Mouse (Mus musculus) limb, embryonic 12.5 days (tissue): ENCODE measurements at regions not wholly inside any gene's neighbourhood (a gene's known extent, or its start where the extent isn't known, plus 50 kb on each side); places are given as distances from the start of the nearest gene placed in this dataset.

Source experiments
- ATAC-seq: fragments of 200-750 bp; cut with Nextera tagmentation; 2 replicates; pipeline ENCODE4 v1.8.0; 2017; ENCODE audit warnings: low read depth, moderate TSS enrichment; ENCODE audit not compliant: insufficient number of reproducible peaks, insufficient read depth, low FRiP score, low TSS enrichment
- H3K27ac ChIP-seq: fragments of 300-500 bp; sonication (generic); 2 replicates; pipeline ENCODE4 v1.5.1; 2016; ENCODE audit warnings: mild to moderate bottlenecking, moderate library complexity
- H3K27me3 ChIP-seq: fragments of 300-500 bp; sonication (generic); 2 replicates; pipeline ENCODE4 v1.6.1; 2016; ENCODE audit warnings: mild to moderate bottlenecking, moderate library complexity
- H3K36me3 ChIP-seq: fragments of 300-500 bp; sonication (generic); 2 replicates; pipeline ENCODE4 v1.6.1; 2016; ENCODE audit warnings: mild to moderate bottlenecking, moderate library complexity
- H3K4me1 ChIP-seq: fragments of 300-500 bp; sonication (generic); replicated peaks from 2 replicates; pipeline ENCODE4 v1.6.1; 2016
- H3K4me2 ChIP-seq: fragments of 300-500 bp; sonication (generic); 2 replicates; pipeline ENCODE4 v1.6.1; 2016; ENCODE audit warnings: mild to moderate bottlenecking, moderate library complexity
- H3K4me3 ChIP-seq: fragments of 300-500 bp; sonication (generic); replicated peaks from 2 replicates; pipeline ENCODE4 v1.5.1; 2016; ENCODE audit warnings: mild to moderate bottlenecking
- H3K9ac ChIP-seq: fragments of 300-500 bp; sonication (generic); replicated peaks from 2 replicates; pipeline ENCODE4 v1.6.1; 2016; ENCODE audit warnings: mild to moderate bottlenecking, moderate library complexity
- H3K9me3 ChIP-seq: fragments of 300-500 bp; sonication (generic); 2 replicates; pipeline ENCODE4 v1.6.1; 2016; ENCODE audit warnings: mild to moderate bottlenecking, moderate library complexity
- WGBS: fragments of 180-500 bp; shearing (Covaris S2); methylation state at CpG from one replicate; pipeline ENCODE4 v1.1.7; 2016; 5-methylcytosine and 5-hydroxymethylcytosine counted together

- Histone ChIP-seq H3K4me1 (peaks cover 12% of the 10 kb centered on the region), H3K4me3 (no peak overlapping the region), H3K27ac (peak overlapping the region; percentile 53; the same call in 1 of the 2 replicates), H3K4me2 (no peak overlapping the region), H3K9me3 (no peaks in the 10 kb centered on the region), H3K9ac (no peak overlapping the region), H3K27me3 (0 out of 2 replicates have a peak, but pooled peaks cover 5% of the 10 kb centered on the region), H3K36me3 (no peaks in the 10 kb centered on the region)
- WGBS = 72% methylated on average over 8 of the region's 8 CpGs
- no peak for ATAC-seq
These were observed 127.3 kb upstream of the Mvb12b start for GRCm38 (mm10) chr2:34014868-34015639.

- Histone ChIP-seq H3K27ac (no peak overlapping the region), H3K4me1 (peaks cover 4% of the 10 kb centered on the region), H3K4me2 (no peak overlapping the region), H3K27me3 (no peaks in the 10 kb centered on the region), H3K4me3 (no peak overlapping the region), H3K9me3 (no peaks in the 10 kb centered on the region), H3K9ac (no peak overlapping the region), H3K36me3 (no peaks in the 10 kb centered on the region)
- WGBS = 37% methylated on average over 1 of the region's 1 CpGs
- ATAC-seq = no peak
These were observed 122.4 kb upstream of the Mvb12b start for GRCm38 (mm10) chr2:34010166-34010565.

- Histone ChIP-seq H3K4me2 (no peak overlapping the region), H3K27ac (no peak overlapping the region), H3K36me3 (no peaks in the 10 kb centered on the region), H3K4me1 (no peaks in the 10 kb centered on the region), H3K9me3 (0 out of 2 replicates have a peak, but pooled peaks cover 5% of the 10 kb centered on the region), H3K9ac (no peak overlapping the region), H3K27me3 (no peaks in the 10 kb centered on the region), H3K4me3 (no peak overlapping the region)
- 94% methylated on average over 7 of the region's 7 CpGs for WGBS
- no peak for ATAC-seq
These were observed 120.2 kb upstream of the Mvb12b start for GRCm38 (mm10) chr2:34007916-34008315.

- no peaks in the 10 kb centered on the region for H3K27me3 ChIP-seq
- no peak overlapping the region for H3K4me2 ChIP-seq
- no peak overlapping the region for H3K4me3 ChIP-seq
- ATAC-seq = no peak
- 93% methylated on average over 7 of the region's 7 CpGs for WGBS
- no peaks in the 10 kb centered on the region for H3K4me1 ChIP-seq
- no peak overlapping the region for H3K9ac ChIP-seq
- H3K27ac ChIP-seq = no peak overlapping the region
- H3K9me3 ChIP-seq = peaks cover under 1% of the 10 kb centered on the region; the same call in 1 of the 2 replicates
- no peaks in the 10 kb centered on the region for H3K36me3 ChIP-seq
These were observed 109.4 kb upstream of the Mvb12b start for GRCm38 (mm10) chr2:33997106-33997505.

GRCm38 (mm10) chr2:33996331-33996730 lies 108.6 kb upstream of the Mvb12b start:
- Histone ChIP-seq H3K9ac (no peak overlapping the region), H3K4me3 (no peak overlapping the region), H3K4me2 (no peak overlapping the region), H3K36me3 (no peaks in the 10 kb centered on the region), H3K4me1 (no peaks in the 10 kb centered on the region), H3K27ac (no peak overlapping the region), H3K9me3 (peaks cover 7% of the 10 kb centered on the region; the same call in 1 of the 2 replicates), H3K27me3 (no peaks in the 10 kb centered on the region)
- 92% methylated on average over 2 of the region's 2 CpGs for WGBS
- no peak for ATAC-seq

GRCm38 (mm10) chr2:33991299-33991698 lies 103.6 kb upstream of the Mvb12b start:
- H3K9me3 ChIP-seq = peaks cover 7% of the 10 kb centered on the region; the same call in 1 of the 2 replicates
- ATAC-seq = no peak
- H3K36me3 ChIP-seq = no peaks in the 10 kb centered on the region
- no peak overlapping the region for H3K4me3 ChIP-seq
- H3K4me2 ChIP-seq = no peak overlapping the region
- H3K4me1 ChIP-seq = no peaks in the 10 kb centered on the region
- 92% methylated on average over 4 of the region's 4 CpGs for WGBS
- H3K27ac ChIP-seq = no peak overlapping the region
- H3K9ac ChIP-seq = no peak overlapping the region
- H3K27me3 ChIP-seq = no peaks in the 10 kb centered on the region

GRCm38 (mm10) chr2:33990711-33991110 lies 103.0 kb upstream of the Mvb12b start:
- H3K9ac ChIP-seq = no peak overlapping the region
- no peak overlapping the region for H3K27ac ChIP-seq
- ATAC-seq = no peak
- H3K4me1 ChIP-seq = no peaks in the 10 kb centered on the region
- H3K27me3 ChIP-seq = no peaks in the 10 kb centered on the region
- H3K36me3 ChIP-seq = no peaks in the 10 kb centered on the region
- no peak overlapping the region for H3K4me2 ChIP-seq
- WGBS = 92% methylated on average over 6 of the region's 6 CpGs
- no peak overlapping the region for H3K4me3 ChIP-seq
- H3K9me3 ChIP-seq = peaks cover 7% of the 10 kb centered on the region; the same call in 1 of the 2 replicates

- H3K9me3 ChIP-seq = peaks cover 7% of the 10 kb centered on the region; the same call in 1 of the 2 replicates
- no peak overlapping the region for H3K4me2 ChIP-seq
- no peak overlapping the region for H3K9ac ChIP-seq
- no peaks in the 10 kb centered on the region for H3K27me3 ChIP-seq
- H3K4me1 ChIP-seq = no peaks in the 10 kb centered on the region
- no peak overlapping the region for H3K27ac ChIP-seq
- ATAC-seq = no peak
- WGBS = 72% methylated on average over 12 of the region's 12 CpGs
- H3K4me3 ChIP-seq = no peak overlapping the region
- H3K36me3 ChIP-seq = no peaks in the 10 kb centered on the region
These were observed 102.0 kb upstream of the Mvb12b start for GRCm38 (mm10) chr2:33989555-33990370.

- H3K36me3 ChIP-seq = no peaks in the 10 kb centered on the region
- no peak overlapping the region for H3K27ac ChIP-seq
- no peak overlapping the region for H3K4me3 ChIP-seq
- H3K4me2 ChIP-seq = 0 out of 2 replicates have a peak overlapping the region, but pooled peaks have one; percentile 16
- no peaks in the 10 kb centered on the region for H3K4me1 ChIP-seq
- no peak overlapping the region for H3K9ac ChIP-seq
- 26% methylated on average over 4 of the region's 4 CpGs for WGBS
- no peaks in the 10 kb centered on the region for H3K9me3 ChIP-seq
- ATAC-seq = no peak
- peaks cover 4% of the 10 kb centered on the region; the same call in 1 of the 2 replicates for H3K27me3 ChIP-seq
These were observed 98.7 kb upstream of the Mvb12b start for GRCm38 (mm10) chr2:33986420-33986819.

GRCm38 (mm10) chr2:33985316-33985715 lies 97.6 kb upstream of the Mvb12b start:
- Histone ChIP-seq H3K4me3 (no peak overlapping the region), H3K27me3 (peaks cover 6% of the 10 kb centered on the region; the same call in 1 of the 2 replicates), H3K36me3 (no peaks in the 10 kb centered on the region), H3K4me2 (no peak overlapping the region), H3K4me1 (no peaks in the 10 kb centered on the region), H3K9ac (no peak overlapping the region), H3K9me3 (no peaks in the 10 kb centered on the region), H3K27ac (no peak overlapping the region)
- 88% methylated on average over 11 of the region's 11 CpGs for WGBS
- no peak for ATAC-seq

GRCm38 (mm10) chr2:33983112-33983748 lies 95.5 kb upstream of the Mvb12b start:
- WGBS = 43% methylated on average over 11 of the region's 11 CpGs
- no peak overlapping the region for H3K4me3 ChIP-seq
- no peaks in the 10 kb centered on the region for H3K36me3 ChIP-seq
- no peak overlapping the region for H3K27ac ChIP-seq
- no peaks in the 10 kb centered on the region for H3K4me1 ChIP-seq
- no peak overlapping the region for H3K4me2 ChIP-seq
- H3K9me3 ChIP-seq = no peaks in the 10 kb centered on the region
- no peak for ATAC-seq
- no peak overlapping the region for H3K9ac ChIP-seq
- peaks cover 6% of the 10 kb centered on the region; the same call in 1 of the 2 replicates for H3K27me3 ChIP-seq
